8 mouse cellular contexts compared by ENCODE assay signal in the genomic region with DNA sequence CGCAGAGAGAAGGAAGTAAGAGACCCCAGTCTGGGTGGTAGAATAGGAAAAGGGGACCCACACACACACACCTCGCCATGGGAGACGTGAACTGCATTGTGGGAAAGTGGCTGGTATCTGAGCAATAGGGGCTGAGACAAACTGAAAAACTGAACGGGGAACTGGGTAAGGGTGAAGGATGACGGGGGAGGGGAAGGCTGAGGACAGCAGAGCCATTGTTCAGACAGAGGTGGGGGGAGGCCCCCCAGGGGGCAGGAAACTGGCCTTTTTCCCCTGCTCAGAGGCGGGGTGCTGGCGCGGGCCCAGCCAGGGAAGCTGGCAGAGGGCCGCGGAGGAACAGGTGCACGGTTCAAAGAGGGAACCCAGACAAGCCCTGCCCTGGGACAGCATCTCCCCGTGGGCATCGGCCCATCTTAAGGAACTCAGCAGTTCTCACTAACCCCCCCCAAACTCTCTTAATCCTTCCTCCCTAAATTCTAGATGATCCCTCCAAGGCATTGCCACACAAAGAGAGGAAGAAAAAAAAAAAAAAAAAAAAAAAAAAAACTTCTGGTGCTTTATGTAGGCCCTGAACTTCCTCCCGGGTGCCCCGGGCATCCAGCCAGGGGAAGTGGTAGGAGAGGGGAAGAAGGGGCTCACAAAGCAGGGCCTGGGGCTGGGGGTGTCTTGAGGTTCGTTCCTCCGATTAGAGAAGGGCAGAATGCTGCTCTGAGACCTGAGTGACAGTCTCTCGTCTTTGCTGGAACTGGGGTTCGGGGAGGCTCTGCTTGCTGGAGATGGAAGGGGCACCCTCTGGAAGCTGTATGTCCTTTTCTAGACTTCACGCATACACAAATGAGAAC. TPM values are rescaled to one million over a fixed set of nuclear protein-coding genes. Genes with fewer than 3 reads are reported as not detected.
DNase-seq lines count a peak whose midpoint lies in the region.

No protein-coding gene starts in this region.

- peaks cover 84% of the 10 kb centered on the region for H3K4me1 ChIP-seq in megakaryocyte, embryonic 14.5 days

- H3K27me3 ChIP-seq in megakaryocyte, embryonic 14.5 days (replicated peaks): no peaks in the 10 kb centered on the region

- peak; percentile 53 for DNase-seq in right cerebral cortex, postnatal 14 days
- no peak for DNase-seq in right cerebral cortex, postnatal 36 days (ENCODE audit: low spot score in 2 of 2)
- peak; percentile 60 to 75 for DNase-seq in cerebellum, postnatal 25 days
- DNase-seq in heart, postnatal 10 days: peak; percentile 39 to 50
- peak; percentile 53 to 62 for DNase-seq in layer of hippocampus, postnatal 10 days (ENCODE audit: low spot score in 2 of 2)
- peak; percentile 60 to 67 for DNase-seq in spleen, postnatal 14 days (ENCODE audit: low spot score in 2 of 2)
- DNase-seq in adrenal gland, adult 18-20 months (ENCODE audit: low spot score in 2 of 2): no peak

- intact Hi-C loops in heart, postnatal 10 days (cut with DNase I): no loop called here

- H3K36me3 ChIP-seq in megakaryocyte, embryonic 14.5 days (replicated peaks; ENCODE audit: low read length): peaks cover 31% of the 10 kb centered on the region

- peak overlapping the region; percentile 85 for H3K4me3 ChIP-seq in megakaryocyte, embryonic 14.5 days (replicated peaks)

- H3K9me3 ChIP-seq in megakaryocyte, embryonic 14.5 days: no peaks in the 10 kb centered on the region

RNA-seq across cellular contexts. Expression of gene Kcnn4, which starts 3.7 kb away (rescaled TPM):
- 1 to 10 TPM; 1.2 to 2.2 TPM for total RNA-seq in heart, postnatal 10 days (2021)
- under 1 TPM; 0.33 to 0.46 TPM for total RNA-seq in layer of hippocampus, postnatal 10 days (2021)
- polyA plus RNA-seq in megakaryocyte, embryonic 14.5 days (2012; ENCODE audit: insufficient read depth, low replicate concordance): 9.0 and 25.3 TPM in 2 replicates
- 1 to 10 TPM in 1 of 2 experiments, under 1 TPM in 1; 0.60 to 1.5 TPM for total RNA-seq in adrenal gland, adult 18-20 months (2021)

RNA-seq across cellular contexts. Expression of gene Lypd5, which starts 24.8 kb away (rescaled TPM):
- total RNA-seq in heart, postnatal 10 days (2021): not detected
- total RNA-seq in layer of hippocampus, postnatal 10 days (2021): not detected
- polyA plus RNA-seq in megakaryocyte, embryonic 14.5 days (2012; ENCODE audit: insufficient read depth, low replicate concordance): not detected in 2 replicates
- total RNA-seq in adrenal gland, adult 18-20 months (2021): not detected

RNA-seq across cellular contexts. Expression of gene Smg9, which starts 25.7 kb away (rescaled TPM):
- 10 to 100 TPM; 12.8 to 14.9 TPM for total RNA-seq in heart, postnatal 10 days (2021)
- 10 to 100 TPM; 33.5 to 34.3 TPM for total RNA-seq in layer of hippocampus, postnatal 10 days (2021)
- polyA plus RNA-seq in megakaryocyte, embryonic 14.5 days (2012; ENCODE audit: insufficient read depth, low replicate concordance): 42.3 and 58.9 TPM in 2 replicates
- total RNA-seq in adrenal gland, adult 18-20 months (2021): 10 to 100 TPM; 17.7 to 20.1 TPM

RNA-seq across cellular contexts. Expression of gene Tescl, which starts 40.0 kb away (rescaled TPM):
- total RNA-seq in heart, postnatal 10 days (2021): under 1 TPM in 1 of 2 experiments, not detected in 1; 0.31 TPM
- not detected for total RNA-seq in layer of hippocampus, postnatal 10 days (2021)
- not detected in 2 replicates for polyA plus RNA-seq in megakaryocyte, embryonic 14.5 days (2012; ENCODE audit: insufficient read depth, low replicate concordance)
- total RNA-seq in adrenal gland, adult 18-20 months (2021): 1 to 10 TPM in 1 of 2 experiments, under 1 TPM in 1; 0.73 to 1.3 TPM

RNA-seq across cellular contexts. Expression of gene Zfp94, which starts 57.3 kb away (rescaled TPM):
- total RNA-seq in heart, postnatal 10 days (2021): 1 to 10 TPM; 2.2 to 2.5 TPM
- 10 to 100 TPM; 13.0 to 15.1 TPM for total RNA-seq in layer of hippocampus, postnatal 10 days (2021)
- 1.1 TPM in 1 of 2 replicates, not detected in the other for polyA plus RNA-seq in megakaryocyte, embryonic 14.5 days (2012; ENCODE audit: insufficient read depth, low replicate concordance)
- 1 to 10 TPM; 4.2 to 4.4 TPM for total RNA-seq in adrenal gland, adult 18-20 months (2021)

Comparison
In these comparisons a context has a peak if more than half of its experiments do, and no peak if none do; other contexts are left out.
1. DNase-seq: peak in right cerebral cortex, postnatal 14 days (single experiment), cerebellum, postnatal 25 days (2 of 2), heart, postnatal 10 days (2 of 2), layer of hippocampus, postnatal 10 days (2 of 2) and spleen, postnatal 14 days (2 of 2); none in right cerebral cortex, postnatal 36 days (0 of 2) and adrenal gland, adult 18-20 months (0 of 2).